Mouse (Mus musculus) layer of hippocampus, postnatal 10 days (tissue): Measurements from ENCODE around the gene Tubb2a. TPM values are rescaled to one million over a fixed set of nuclear protein-coding genes. Genes with fewer than 3 reads are reported as not detected.
"Not testable (repeated sequence)": the region's sequence is repeated elsewhere in the genome, so short reads cannot be mapped to it uniquely, and the experiment has no call there.

Source experiments
- DNase-seq, 2 experiments: peaks; one replicate each; pipeline ENCODE4 v3.0.0; 2021; ENCODE audit warnings: low spot score in 2 of 2
- total RNA-seq, 2 experiments: library from RNA; stranded (reverse); gene quantifications; 2 replicates each; pipeline ENCODE4 v1.2.3; 2021

Tubb2a gene
- total RNA-seq, 2 experiments from 2014 or later: 2,376 to 2,620 TPM

DNA sequence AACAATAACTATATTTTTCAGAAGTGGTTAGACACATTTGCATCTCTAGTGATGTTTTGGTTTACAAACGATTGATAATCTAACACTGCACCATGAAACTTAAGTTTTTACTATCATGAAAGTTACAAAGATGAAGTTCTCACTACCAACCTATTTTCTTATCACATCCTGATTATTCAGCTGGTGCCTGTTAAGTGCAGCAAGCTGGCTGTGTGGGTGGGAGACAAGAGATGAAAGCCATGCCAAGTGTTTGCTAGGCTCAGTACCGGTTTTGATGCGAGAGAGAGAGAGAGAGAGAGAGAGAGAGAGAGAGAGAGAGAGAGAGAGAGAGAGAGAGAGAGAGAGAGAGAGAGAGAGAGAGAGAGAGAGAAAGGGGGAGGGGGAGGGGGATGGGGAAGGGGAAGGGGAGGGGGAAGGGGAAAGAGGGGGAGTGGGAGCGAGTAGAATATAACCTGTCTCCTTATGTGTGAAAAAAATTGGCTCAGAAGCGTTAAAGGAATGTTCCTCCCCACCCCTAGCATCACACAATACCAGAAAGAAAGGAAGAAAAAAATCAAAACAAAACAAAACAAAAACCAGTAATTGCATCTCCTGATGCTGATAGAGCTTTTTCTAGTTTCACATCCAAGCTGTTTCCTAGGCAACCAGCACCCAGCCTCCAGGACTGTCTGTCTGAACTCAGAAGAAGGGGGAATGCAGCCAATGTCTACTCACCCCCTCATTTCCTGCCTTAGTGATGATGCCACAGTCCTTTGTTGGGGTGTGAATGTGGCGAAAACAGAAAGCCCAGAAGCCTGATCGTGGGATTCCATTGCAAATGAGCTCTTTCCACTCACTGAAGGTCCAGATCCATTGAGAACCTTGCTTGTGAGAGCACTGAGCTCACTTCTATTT, 18.0 kb upstream of the Tubb2a start:
- peak; percentile 64 to 67 for DNase-seq

DNA sequence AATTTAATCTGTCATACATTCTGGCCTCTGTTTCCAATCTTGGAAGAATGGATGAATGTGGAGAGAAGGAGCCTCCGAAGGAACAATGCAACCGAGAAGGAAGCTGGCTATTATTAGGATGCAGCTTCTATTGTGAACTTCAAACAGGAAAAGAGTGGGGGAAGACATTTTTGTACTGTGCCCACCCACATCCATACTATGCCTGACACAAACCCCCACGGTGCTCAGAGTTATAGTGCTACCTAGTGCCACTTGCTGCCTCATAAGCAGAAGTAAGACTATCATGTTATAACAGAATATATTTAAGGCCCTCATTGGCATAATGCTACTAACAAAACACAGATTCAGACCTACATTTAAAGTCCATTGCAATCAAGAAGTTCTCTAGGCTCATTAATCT, 11.6 kb upstream of the Tubb2a start:
- no peak for DNase-seq

DNA sequence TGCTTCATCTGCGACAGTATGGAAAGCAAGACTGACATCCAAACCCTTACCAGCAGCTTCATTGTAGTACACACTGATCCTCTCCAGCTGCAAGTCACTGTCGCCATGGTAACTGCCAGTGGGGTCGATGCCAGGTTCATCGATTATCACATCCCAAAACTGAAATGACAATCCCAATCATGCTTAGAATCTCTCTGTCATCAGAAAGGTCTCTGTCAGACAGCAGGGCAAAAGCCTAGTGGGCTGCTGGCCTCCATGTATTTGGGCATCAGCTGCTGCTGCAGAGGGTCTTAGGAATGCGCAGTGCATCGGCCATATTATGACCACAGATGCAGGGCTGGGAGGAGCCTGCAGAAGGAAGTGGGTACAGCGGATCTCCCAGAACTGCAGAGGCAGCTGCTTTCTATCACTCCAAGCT, 11.1 kb upstream of the Tubb2a start:
- DNase-seq: peak; percentile 47 to 48

DNA sequence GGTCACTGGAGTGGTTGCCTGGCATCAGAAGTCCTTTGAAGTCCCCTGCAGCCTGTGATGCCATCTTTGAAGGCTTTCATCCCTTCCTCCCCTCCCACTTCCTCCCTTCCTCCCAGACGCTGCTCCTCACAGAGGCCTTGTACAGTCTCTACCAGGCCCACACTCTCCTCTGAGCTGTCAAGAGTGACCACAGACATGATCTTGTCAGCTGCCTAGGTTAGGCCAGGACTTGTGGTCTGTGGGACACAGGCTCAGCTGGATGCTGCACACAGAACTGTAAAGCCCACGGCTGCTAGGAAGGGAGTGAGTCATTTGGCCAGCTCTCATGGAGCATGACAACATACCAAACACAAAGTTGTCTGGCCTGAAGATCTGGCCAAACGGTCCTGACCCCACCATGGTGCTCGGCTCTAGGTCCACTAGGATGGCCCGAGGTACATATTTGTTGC, 10.4 kb upstream of the Tubb2a start:
- DNase-seq: peak in 1 of 2 experiments; percentile 26

- no peak for DNase-seq
Measured at GRCm38 (mm10) chr13:34087052-34087812, 9.4 kb upstream of the Tubb2a start.

- DNase-seq: peak in 1 of 2 experiments; percentile 37
Measured at GRCm38 (mm10) chr13:34084026-34084750, 6.4 kb upstream of the Tubb2a start.

GRCm38 (mm10) chr13:34081926-34082325, 4.1 kb upstream of the Tubb2a start:
- no peak for DNase-seq

- DNase-seq: no peak
Measured at GRCm38 (mm10) chr13:34079801-34080200, 2.0 kb upstream of the Tubb2a start.

GRCm38 (mm10) chr13:34078500-34079280, 883 bp upstream of the Tubb2a start:
- DNase-seq: no peak

- peak; percentile 55 to 69 for DNase-seq
Measured at GRCm38 (mm10) chr13:34076561-34077491, 981 bp downstream of the Tubb2a start.

DNA sequence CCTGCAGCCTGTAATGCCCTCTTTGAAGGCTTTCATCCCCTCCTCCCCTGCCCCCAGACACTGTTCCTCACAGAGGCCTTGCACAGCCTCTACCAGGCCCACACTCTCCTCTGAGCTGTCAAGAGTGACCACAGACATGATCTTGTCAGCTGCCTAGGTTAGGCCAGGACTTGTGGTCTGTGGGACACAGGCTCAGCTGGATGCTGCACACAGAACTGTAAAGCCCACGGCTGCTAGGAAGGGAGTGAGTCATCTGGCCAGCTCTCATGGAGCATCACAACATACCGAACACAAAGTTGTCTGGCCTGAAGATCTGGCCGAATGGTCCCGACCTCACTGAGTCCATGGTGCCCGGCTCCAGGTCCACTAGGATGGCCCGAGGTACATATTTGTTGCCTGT, 1.9 kb downstream of the Tubb2a start:
- DNase-seq: peak in 1 of 2 experiments; percentile 26

- not testable (repeated sequence) for DNase-seq
Measured at GRCm38 (mm10) chr13:34074441-34074840, 3.4 kb downstream of the Tubb2a start.

DNA sequence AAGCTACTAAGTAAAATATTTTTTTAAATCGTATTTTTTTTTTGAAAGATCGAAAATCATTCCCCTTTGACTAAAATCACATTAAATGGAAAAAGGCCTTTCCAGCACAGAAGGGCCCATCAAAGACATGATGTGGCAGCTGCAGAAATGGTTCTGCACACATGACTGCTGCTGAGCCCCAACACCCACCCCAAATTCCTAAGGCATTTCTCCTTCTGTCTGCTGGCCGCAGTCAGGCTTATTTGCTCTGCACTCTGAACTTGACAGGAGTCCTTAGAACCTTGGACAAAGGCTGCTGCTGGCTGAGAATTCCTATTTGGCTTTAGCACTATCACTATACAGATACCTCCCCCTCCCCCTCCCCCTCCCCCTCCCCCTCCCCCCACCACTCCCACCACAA, 5.0 kb downstream of the Tubb2a start:
- no peak for DNase-seq

GRCm38 (mm10) chr13:34071836-34072235, 6.0 kb downstream of the Tubb2a start:
- peak in 1 of 2 experiments; percentile 25 for DNase-seq

DNA sequence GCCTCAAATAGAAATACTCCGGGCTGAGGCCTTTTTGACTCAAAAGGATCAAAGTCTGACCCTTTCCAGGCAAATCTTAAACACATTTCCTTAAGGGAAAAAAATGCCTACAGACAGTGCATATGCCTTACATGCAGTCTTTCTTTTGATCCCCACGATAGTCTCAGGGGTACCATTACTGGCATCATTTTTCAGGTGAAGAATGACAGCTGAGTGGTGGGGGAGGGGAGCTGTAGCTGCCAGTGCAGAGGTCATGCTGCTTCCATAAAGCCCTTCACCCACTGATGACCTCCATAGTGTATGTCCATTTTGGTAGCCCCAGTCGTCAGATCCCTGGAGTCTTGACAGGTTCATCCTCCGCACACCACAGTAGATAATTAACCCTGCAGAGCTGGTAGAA, 7.5 kb downstream of the Tubb2a start:
- DNase-seq: no peak

GRCm38 (mm10) chr13:34066351-34066750, 11.5 kb downstream of the Tubb2a start:
- DNase-seq: peak; percentile 43 to 44

- no peak for DNase-seq
Measured at GRCm38 (mm10) chr13:34062466-34062865, 15.3 kb downstream of the Tubb2a start.

- DNase-seq: no peak
Measured at GRCm38 (mm10) chr13:34060061-34060460, 17.7 kb downstream of the Tubb2a start.

GRCm38 (mm10) chr13:34057252-34057651, 20.6 kb downstream of the Tubb2a start:
- DNase-seq: no peak
